Comparison of ENCODE assay signal across 14 mouse cellular contexts in genomic region chr17:71264739-71265138, GRCm38 (mm10). TPM values are rescaled to one million over a fixed set of nuclear protein-coding genes. Genes with fewer than 3 reads are reported as not detected.
A peak's percentile ranks its signal among the peaks of the same experiment; 100 is the strongest.
DNase-seq lines count a peak whose midpoint lies in the region; ATAC-seq and TF ChIP-seq lines count a peak whose summit lies in the region.
"Had no signal": no experiment of that assay in that cellular context is flagged by ENCODE, and none has a peak within 500 bp of the region (broad histone marks: within the 10 kb centered on the region; RNA-seq: fewer than 3 reads in every experiment).

No protein-coding gene starts in this region.

- H3K27ac ChIP-seq in heart, embryonic 10.5 days: peak overlapping the region; percentile 53; the same call in 1 of the 2 replicates
- no peak overlapping the region for H3K27ac ChIP-seq in heart, adult 2 months
- H3K27ac ChIP-seq in liver, postnatal 0 days (ENCODE audit: low read depth): peak overlapping the region; percentile 71
- no peak overlapping the region for H3K27ac ChIP-seq in stomach, postnatal 0 days (replicated peaks)
- H3K27ac ChIP-seq: forebrain, embryonic 12.5 days; limb, embryonic 12.5 days had no signal

- 16% methylated on average over 4 of the region's 4 CpGs for WGBS in heart, embryonic 10.5 days
- WGBS in heart, adult 2 months: 30% methylated on average over 4 of the region's 4 CpGs
- WGBS in liver, postnatal 0 days (ENCODE audit: insufficient replicate concordance): 23% methylated on average over 4 of the region's 4 CpGs
- WGBS in stomach, postnatal 0 days: 73% methylated on average over 4 of the region's 4 CpGs

- no peak for DNase-seq in heart, embryonic 10.5 days (ENCODE audit: low spot score)
- no peak for DNase-seq in heart, adult 2 months
- peak; percentile 21 for DNase-seq in thymus, postnatal 0 days (ENCODE audit: low spot score)
- DNase-seq in thymus, postnatal 36 days: no peak
- DNase-seq in liver, postnatal 0 days: no peak
- no peak for DNase-seq in stomach, postnatal 0 days (ENCODE audit: low spot score)
- no peak for DNase-seq in kidney, postnatal 10 days
- no peak for DNase-seq in yolk sac, embryonic 10.5 days (ENCODE audit: low spot score)
- DNase-seq: B cell, adult 2 months; cerebellum, adult 9-10 months; kidney, postnatal 25 days; spleen, adult 18-20 months had no signal

- no peaks in the 10 kb centered on the region for H3K36me3 ChIP-seq in heart, embryonic 10.5 days
- no peaks in the 10 kb centered on the region for H3K36me3 ChIP-seq in heart, adult 2 months (ENCODE audit: control insufficient read depth, insufficient read depth, low read length)
- no peaks in the 10 kb centered on the region for H3K36me3 ChIP-seq in liver, postnatal 0 days (replicated peaks; ENCODE audit: insufficient read depth, low read length)
- H3K36me3 ChIP-seq in stomach, postnatal 0 days (ENCODE audit: control insufficient read depth, insufficient read depth, low read length): no peaks in the 10 kb centered on the region
- H3K36me3 ChIP-seq: forebrain, embryonic 12.5 days; limb, embryonic 12.5 days had no signal

- H3K4me2 ChIP-seq in liver, postnatal 0 days (ENCODE audit: low read depth, low read length): peak overlapping the region; percentile 52
- no peak overlapping the region for H3K4me2 ChIP-seq in stomach, postnatal 0 days (replicated peaks; ENCODE audit: low read depth)
- H3K4me2 ChIP-seq: forebrain, embryonic 12.5 days; limb, embryonic 12.5 days had no signal

- ATAC-seq in liver, postnatal 0 days: peak; percentile 10; the same call in 1 of the 2 replicates
- no peak for ATAC-seq in stomach, postnatal 0 days (ENCODE audit: low FRiP score, low TSS enrichment)

- no peak for TF ChIP-seq EP300 in heart, adult 2 months (IDR thresholded peaks at IDR 0.05; ENCODE audit: insufficient read depth, low read depth, low read length)
- TF ChIP-seq EP300 in liver, postnatal 0 days (IDR thresholded peaks at IDR 0.05; ENCODE audit: low read depth): 0 out of 2 replicates have a peak, but pooled peaks have one; percentile 52
- TF ChIP-seq EP300 in stomach, postnatal 0 days (optimal IDR thresholded peaks at IDR 0.05): no peak

- H3K27me3 ChIP-seq in heart, embryonic 10.5 days (ENCODE audit: insufficient read depth, poor library complexity, severe bottlenecking): no peaks in the 10 kb centered on the region
- H3K27me3 ChIP-seq in heart, adult 2 months (ENCODE audit: control insufficient read depth, insufficient read depth, low read length): no peaks in the 10 kb centered on the region
- H3K27me3 ChIP-seq in liver, postnatal 0 days (ENCODE audit: insufficient read depth, low read length): no peaks in the 10 kb centered on the region
- no peaks in the 10 kb centered on the region for H3K27me3 ChIP-seq in stomach, postnatal 0 days (ENCODE audit: control insufficient read depth, insufficient read depth, low read length)
- H3K27me3 ChIP-seq: forebrain, embryonic 12.5 days; limb, embryonic 12.5 days had no signal

- no peak overlapping the region for H3K9ac ChIP-seq in heart, adult 2 months (ENCODE audit: low read depth, low read length)
- H3K9ac ChIP-seq in liver, postnatal 0 days (replicated peaks): peak overlapping the region; percentile 13; the same call in 1 of the 2 replicates
- H3K9ac ChIP-seq in stomach, postnatal 0 days (ENCODE audit: low read length): no peak overlapping the region
- H3K9ac ChIP-seq: forebrain, embryonic 12.5 days; limb, embryonic 12.5 days had no signal

- peaks cover 88% of the 10 kb centered on the region for H3K4me1 ChIP-seq in heart, embryonic 10.5 days
- H3K4me1 ChIP-seq in heart, adult 2 months (ENCODE audit: control insufficient read depth, insufficient read depth, low read length): peaks cover 3% of the 10 kb centered on the region; the same call in 1 of the 2 replicates
- peaks cover 55% of the 10 kb centered on the region for H3K4me1 ChIP-seq in liver, postnatal 0 days (ENCODE audit: insufficient read depth)
- no peaks in the 10 kb centered on the region for H3K4me1 ChIP-seq in stomach, postnatal 0 days (replicated peaks; ENCODE audit: control insufficient read depth, insufficient read depth)

- no peak for TF ChIP-seq CTCF in heart, adult 2 months (IDR thresholded peaks at IDR 0.05)
- no peak for TF ChIP-seq CTCF in liver, postnatal 0 days (IDR thresholded peaks at IDR 0.05; ENCODE audit: low read depth)
- no peak for TF ChIP-seq CTCF in stomach, postnatal 0 days (IDR thresholded peaks at IDR 0.05; ENCODE audit: low read depth)

- no peak overlapping the region for H3K4me3 ChIP-seq in heart, embryonic 10.5 days
- no peak overlapping the region for H3K4me3 ChIP-seq in heart, adult 2 months
- H3K4me3 ChIP-seq in liver, postnatal 0 days (ENCODE audit: low read depth, low read length): no peak overlapping the region
- H3K4me3 ChIP-seq in stomach, postnatal 0 days (ENCODE audit: low read depth, low read length): no peak overlapping the region
- H3K4me3 ChIP-seq: forebrain, embryonic 12.5 days; limb, embryonic 12.5 days had no signal

- intact Hi-C loops in heart, adult 2 months (cut with DNase I): loop anchor here (5.0 kb wide), 1 partner anchor 43 kb away; no protein-coding TSS in a partner anchor

- TF ChIP-seq POLR2A in heart, adult 2 months (IDR thresholded peaks at IDR 0.05; ENCODE audit: insufficient read depth, low read depth, low read length): no peak

- no peaks in the 10 kb centered on the region for H3K9me3 ChIP-seq in heart, embryonic 10.5 days
- no peaks in the 10 kb centered on the region for H3K9me3 ChIP-seq in liver, postnatal 0 days (ENCODE audit: low read length)
- H3K9me3 ChIP-seq in stomach, postnatal 0 days (ENCODE audit: control insufficient read depth, low read length): no peaks in the 10 kb centered on the region
- H3K9me3 ChIP-seq: forebrain, embryonic 12.5 days; limb, embryonic 12.5 days had no signal

- H3K79me2 ChIP-seq in heart, adult 2 months (replicated peaks; ENCODE audit: control insufficient read depth, insufficient read depth, low read length): no peaks in the 10 kb centered on the region

RNA-seq across cellular contexts. Expression of gene Emilin2, which starts 47.0 kb away (rescaled TPM):
- 66.9 and 119 TPM in 2 replicates for polyA plus RNA-seq in heart, embryonic 10.5 days (2016; fragmentation: Nextera tagmentation; extraction: Ambion mirVana)
- total RNA-seq in heart, adult 2 months (2021): 10 to 100 TPM; 43.3 to 43.5 TPM
- polyA plus RNA-seq in heart, adult 2 months (2012; rRNA removed): 37.2 and 39.3 TPM in 2 replicates
- polyA plus RNA-seq in thymus, postnatal 0 days (2015; fragmentation: Nextera tagmentation; extraction: Ambion mirVana): 3.2 TPM in 2 replicates
- 10.0 and 12.0 TPM in 2 replicates for polyA plus RNA-seq in liver, postnatal 0 days (2015; fragmentation: Nextera tagmentation; extraction: Ambion mirVana)
- polyA plus RNA-seq in stomach, postnatal 0 days (2015; fragmentation: Nextera tagmentation; extraction: Ambion mirVana): 1.4 TPM in 2 replicates

Comparison
In these comparisons a context has a peak if more than half of its experiments do, and no peak if none do; other contexts are left out.
1. H3K27ac ChIP-seq: peak in heart, embryonic 10.5 days (single experiment) and liver, postnatal 0 days (single experiment); none in heart, adult 2 months (single experiment) and stomach, postnatal 0 days (single experiment).